Mouse (Mus musculus) cerebellum, postnatal 10 days (tissue): ENCODE results near the gene Auh.

Source experiments
- DNase-seq, 2 experiments: peaks; one replicate each; pipeline ENCODE4 v3.0.0; 2021; ENCODE audit warnings: mixed read lengths in 2 of 2

Auh gene

DNA sequence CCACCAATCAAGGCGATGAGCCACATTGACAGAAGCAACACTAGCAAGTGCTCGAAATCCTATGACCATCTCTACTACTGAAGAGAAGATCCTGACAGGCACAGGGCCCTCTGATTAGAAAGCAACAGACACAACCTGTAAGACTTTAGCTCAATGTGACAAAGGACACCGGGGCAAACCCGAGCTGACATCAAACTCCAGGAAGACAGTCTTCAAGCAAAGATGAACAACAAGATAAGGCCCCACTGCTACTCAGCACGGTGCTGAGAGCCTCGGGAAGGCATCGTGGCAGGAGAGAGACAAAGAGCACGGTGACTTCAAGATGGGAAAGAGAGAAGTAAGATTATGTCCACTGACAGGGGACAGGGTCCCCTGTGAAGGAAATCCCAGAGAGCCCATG lies 7.5 kb downstream of the Auh start:
- DNase-seq = no peak

DNA sequence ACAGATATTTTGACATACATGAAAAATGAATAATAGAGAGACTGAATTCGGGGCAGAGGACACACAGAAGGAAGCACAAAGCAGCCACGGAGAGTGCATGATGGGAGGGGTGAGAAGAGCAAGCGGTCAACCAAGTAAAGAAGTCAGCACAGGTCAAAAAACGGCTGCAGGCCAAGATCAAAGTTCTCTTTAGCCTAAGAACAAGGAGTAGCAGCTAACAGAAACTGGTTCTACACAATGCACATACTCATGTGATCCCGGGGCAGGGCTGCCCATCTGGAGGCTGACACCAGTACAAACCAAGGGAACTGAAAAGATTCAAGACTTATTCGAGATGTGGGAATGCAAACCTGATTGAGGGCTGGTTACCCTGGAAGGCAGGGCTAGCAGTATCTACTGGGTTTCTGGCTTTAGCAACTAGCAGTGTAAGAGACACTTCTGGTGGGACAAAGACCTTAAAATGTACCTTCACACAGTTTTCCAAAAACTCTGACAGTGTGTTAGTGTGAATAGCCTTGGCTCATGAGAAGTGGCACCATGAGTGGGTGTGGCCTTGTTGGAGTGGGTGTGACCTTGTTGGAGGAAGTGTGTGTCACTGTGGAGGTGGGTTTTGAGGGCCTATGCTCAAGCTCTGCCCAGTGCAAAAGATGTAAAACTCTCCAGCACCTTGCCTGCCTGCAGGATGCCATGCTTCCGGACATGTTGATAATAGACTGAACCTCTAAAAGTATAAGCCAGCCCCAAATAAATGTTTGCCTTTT lies 8.2 kb downstream of the Auh start:
- no peak for DNase-seq

DNA sequence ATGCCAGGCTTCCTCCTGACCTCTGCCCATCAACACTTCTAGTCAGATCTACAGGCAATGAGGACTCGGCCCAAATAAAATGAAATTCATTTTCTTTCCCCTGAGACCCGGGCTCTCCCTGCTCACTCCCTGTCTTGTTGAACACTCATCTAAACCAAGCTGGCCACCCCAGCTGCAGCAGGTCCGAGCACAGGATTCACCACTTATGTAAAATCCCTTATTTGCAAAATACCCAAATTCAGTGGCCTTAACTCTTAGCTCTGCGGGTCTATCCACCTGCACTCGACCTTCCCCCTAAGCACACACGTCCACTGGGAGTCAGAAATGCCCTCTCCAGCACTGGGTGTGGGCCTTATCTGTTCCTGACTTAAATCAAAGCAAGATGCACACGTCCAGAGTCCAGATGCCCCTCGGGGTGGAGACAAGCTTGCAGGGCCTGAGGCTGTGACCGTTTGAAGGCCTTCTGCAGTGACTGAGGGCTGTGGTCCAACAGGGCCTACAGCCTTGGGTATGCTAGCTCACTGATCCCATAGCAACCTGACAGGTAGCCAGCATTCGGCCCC lies 9.6 kb downstream of the Auh start:
- no peak for DNase-seq

GRCm38 (mm10) chr13:52918333-52918732 lies 11.1 kb downstream of the Auh start:
- no peak for DNase-seq

GRCm38 (mm10) chr13:52914591-52915110 lies 14.8 kb downstream of the Auh start:
- no peak for DNase-seq

DNA sequence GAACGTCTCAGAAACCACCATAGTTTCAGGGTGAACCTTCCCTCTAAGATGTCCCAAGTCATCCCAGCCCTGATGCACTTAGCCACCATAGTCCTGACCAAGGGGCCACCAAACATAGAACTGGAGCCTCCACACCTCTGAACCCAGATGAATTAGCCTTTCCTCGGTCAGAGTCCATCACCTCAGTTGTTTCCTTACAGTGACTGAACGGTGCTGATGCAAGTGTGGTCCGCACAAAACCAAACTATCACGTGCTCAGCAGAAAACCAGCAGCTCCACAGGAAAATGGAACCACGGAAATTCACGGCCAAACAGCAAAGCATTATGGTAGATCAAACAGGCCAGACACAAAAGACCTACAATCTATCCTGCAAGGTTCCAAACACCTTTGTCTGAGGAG lies 15.6 kb downstream of the Auh start:
- no peak for DNase-seq

DNA sequence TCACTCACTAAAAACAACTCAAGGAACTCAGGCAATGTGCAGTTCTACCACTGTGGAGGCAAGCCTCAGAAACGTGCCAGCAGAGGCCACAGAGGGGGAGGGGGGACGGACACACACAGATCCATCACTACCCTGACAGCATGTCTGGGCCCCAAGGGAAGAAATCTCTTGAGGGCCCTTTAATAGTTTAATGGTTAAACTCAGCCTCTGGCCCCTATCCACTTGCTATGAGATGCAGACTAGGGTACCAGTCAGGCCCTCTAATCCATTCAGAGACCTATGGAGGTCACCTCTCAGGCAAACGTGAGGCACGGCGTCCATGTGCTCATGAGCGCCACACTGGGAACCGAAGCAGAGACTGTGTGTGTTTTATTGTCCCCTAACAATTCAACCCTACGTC lies 17.0 kb downstream of the Auh start:
- DNase-seq = no peak

- DNase-seq = no peak
These were observed 18.2 kb downstream of the Auh start for GRCm38 (mm10) chr13:52911259-52911658.

DNA sequence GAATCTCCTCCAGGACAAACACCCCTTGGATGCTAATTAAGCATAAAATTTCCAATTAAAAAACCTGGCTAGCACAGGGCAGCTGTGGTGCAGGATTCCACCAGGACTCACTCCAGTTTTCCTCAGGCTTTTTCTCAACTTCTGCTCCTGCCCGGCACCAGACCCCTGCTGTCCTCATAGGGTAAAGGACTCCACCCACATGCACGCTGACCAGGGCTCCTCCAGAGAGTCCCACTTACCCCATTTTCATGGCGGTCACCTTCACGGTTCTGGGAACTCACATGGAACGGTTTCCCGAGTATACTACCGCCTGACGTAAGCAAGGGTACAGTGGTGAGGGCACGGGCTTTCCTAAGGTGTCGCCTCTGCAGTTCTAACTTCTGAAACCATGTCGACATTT lies 23.2 kb downstream of the Auh start:
- no peak for DNase-seq

DNA sequence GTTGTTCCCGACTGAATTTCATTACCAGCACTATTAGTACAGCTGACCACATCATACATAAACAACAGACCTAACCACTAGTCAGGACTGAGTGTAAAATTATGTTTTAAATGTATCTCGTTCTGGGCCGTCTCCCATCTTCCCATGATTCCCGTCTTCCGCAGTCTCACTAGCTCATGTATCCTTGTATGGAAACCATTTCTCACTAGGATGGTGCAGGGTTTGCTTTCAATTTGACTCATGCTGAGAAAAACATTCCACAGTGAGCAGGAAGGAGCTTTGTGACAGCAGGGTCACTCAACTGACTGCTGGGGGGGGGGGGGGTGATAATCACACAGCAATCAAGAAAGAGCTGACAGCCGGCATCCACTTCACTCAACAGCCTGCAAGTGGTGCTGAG lies 25.3 kb downstream of the Auh start:
- DNase-seq = no peak

GRCm38 (mm10) chr13:52903767-52904166 lies 25.7 kb downstream of the Auh start:
- DNase-seq = peak; percentile 17 to 19

DNA sequence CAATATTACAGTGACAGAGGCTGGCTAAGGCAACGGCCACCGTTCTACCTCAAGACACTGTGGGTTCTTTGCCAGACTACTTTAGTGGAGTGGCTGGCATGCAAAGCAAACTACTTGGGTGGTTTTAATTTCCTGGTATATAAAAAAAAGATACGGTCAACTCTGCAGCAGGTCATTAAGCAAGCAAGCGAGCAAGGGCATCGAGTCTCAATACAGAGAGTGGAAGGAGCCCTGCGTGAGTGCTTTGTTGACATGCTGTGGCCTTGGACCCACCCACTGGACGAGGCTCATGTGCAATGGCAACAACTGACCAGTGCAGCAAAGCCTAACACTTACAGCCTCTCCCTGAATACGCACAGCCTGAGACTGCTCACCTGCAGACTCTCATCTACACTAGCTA lies 27.0 kb downstream of the Auh start:
- no peak for DNase-seq

- DNase-seq = no peak
These were observed 29.8 kb downstream of the Auh start for GRCm38 (mm10) chr13:52899664-52900063.

DNA sequence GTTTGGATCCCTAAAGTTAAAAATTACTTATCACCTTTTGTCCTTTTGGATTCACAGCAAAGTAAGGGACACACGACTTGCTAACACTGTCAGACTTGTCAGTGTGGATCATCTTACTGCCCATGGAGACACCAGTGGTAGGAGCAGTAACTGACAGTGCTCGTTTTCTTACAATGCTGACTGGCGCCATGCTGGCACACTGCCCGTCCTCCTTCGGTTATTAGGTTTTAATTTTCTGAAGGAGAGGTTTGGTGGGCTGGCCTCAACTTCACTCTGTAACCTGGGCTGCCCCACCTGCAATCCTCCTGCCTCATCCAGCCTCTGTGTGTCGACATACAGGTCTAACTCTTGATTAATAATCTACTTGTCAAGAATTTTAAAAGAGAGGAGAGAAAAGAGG lies 31.7 kb downstream of the Auh start:
- DNase-seq = peak in 1 of 2 experiments; percentile 21

DNA sequence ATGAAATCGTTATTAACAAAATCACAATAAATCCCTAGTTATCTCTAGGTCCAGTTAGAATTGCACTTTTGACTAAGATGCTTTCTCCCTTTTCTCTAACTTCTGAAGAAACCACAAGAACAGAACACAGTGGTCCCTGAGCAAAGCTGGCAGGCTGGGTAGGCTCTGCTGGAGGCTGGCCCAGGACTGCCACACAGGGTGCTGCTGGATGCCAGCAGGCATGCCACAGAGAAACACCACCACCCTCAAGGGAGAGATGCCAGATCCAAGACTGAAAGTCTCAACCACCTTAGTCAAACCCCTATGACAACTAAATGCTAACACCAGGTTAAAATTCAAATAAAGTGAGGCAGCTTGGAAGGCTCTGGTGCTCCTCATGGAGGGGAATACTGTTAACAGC lies 36.7 kb downstream of the Auh start:
- peak in 1 of 2 experiments; percentile 46 for DNase-seq

DNA sequence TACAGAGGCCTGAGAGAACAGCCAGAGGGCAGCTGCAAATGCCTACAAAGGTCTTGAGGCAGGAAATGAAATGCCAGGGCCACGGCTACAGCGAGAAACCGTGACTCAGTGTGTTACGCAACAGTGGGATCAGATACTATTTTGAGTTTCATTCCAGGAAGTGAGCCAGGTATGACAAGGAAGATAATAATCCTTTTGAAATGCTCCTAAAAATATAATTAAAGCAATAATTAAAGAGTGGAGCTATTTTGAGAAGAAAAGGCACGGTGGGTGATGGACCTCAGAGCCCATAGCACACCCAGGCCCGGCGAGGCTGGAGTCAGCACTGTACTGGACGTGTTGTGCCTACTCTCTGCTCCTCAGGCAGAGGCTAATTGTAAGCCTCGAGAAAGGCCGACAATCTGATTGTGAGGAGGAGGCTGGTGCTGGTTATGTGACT lies 37.4 kb downstream of the Auh start:
- DNase-seq = peak in 1 of 2 experiments; percentile 19

GRCm38 (mm10) chr13:52890313-52890712 lies 39.2 kb downstream of the Auh start:
- no peak for DNase-seq

DNA sequence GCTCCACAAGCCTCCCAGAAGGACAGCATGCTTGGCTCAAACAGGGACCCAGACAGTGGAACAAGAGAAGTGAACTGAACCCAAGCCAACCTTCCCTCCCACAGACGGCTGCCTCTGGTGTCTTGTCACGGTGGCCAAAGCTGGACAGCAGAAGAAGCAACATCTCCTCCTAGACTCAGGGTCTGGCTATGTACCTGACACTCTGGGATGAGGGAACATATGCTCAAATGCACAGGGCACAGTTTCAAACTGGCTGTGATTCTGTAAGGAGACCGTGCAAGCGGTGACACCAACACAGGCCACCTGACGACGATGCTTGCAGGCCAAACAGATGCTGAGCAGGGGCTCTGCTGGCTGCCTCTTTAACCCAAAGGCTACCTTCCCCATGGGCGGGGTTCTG lies 42.7 kb downstream of the Auh start:
- DNase-seq = peak; percentile 37 to 60

- DNase-seq = no peak
These were observed 45.5 kb downstream of the Auh start for GRCm38 (mm10) chr13:52883960-52884326.

DNA sequence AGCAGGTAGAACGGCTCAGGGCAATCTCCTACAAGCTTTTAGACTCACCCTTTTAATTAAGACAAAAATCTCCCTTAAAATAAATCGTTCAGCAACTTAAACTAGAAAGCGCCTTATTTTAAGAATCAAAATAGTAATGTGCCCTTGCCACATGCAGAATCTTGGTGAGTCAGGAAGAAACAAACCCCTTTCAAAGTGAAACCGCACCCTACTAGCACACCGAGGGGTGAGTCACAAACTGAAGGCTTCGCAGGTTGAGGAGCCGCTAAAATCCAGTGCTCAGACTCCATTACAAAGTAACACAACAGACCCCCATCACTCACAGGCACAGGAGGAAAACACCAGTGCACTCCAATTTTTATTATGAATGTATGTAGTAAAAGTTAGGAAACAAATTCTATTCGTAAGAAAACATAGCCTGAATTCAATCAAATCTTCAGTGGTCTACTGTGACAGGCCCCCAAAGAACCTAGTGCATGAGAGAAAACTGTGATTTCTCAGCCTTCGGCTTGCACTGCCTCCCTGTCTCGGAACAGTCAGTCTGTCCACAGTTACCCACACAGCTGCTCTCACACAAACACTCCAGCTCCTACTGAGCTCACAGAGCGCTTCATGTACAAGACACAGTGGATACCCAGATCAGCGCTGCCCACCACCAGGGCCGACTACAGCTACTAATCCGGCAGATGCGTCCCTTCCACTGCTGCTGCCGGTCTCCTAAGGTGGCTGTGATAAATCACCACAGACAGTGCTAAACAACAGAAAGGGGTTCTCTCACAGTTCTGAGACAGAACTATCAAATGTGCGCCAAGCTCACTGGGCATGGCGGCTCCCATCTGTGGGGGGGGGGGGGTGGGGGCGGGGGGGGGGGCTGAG lies 46.2 kb downstream of the Auh start:
- peak in 1 of 2 experiments; percentile 20 for DNase-seq

- DNase-seq = peak; percentile 27 to 35
These were observed 49.1 kb downstream of the Auh start for GRCm38 (mm10) chr13:52880386-52880785.

GRCm38 (mm10) chr13:52879918-52880317 lies 49.6 kb downstream of the Auh start:
- DNase-seq = no peak

DNA sequence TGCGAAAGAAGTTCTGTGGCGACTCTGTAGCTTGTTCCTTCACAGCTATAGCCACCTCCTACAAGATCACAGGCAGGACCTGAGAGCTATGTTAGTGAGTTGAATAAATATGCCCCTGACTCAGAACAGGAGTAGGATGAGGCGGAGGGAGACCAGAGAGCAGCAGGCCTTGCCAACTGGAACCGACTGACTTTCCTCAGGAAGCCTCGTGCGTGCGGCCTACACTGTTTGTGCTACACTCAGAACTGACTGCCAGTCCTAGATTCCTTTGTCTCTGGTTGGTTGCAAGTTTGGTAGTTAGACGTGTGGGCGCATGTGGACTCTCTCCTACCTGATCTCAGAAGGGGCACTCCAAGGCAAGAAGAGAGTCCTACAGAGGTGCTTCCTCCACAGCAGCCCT lies 50.2 kb downstream of the Auh start:
- DNase-seq = no peak

DNA sequence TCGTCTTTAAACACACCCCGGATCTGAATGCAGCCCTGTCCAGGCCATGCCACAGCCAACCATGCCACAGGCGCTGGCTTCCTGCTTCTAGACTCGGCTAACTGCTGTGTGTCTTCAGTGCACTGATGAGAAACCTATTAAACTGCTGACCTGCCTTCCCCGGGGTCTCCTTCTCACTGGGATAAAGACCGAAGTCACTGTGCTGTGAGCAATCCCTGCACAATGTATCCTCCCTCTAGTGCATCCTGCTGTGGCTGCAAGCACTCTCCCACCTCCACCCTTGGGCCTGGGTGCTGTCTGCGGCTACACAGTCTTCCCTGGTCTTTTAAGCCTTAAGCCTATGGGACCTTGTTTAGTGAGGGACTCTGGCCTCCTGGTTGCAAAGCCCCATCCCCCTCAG lies 50.7 kb downstream of the Auh start:
- no peak for DNase-seq
